Mouse (Mus musculus) midbrain, embryonic 16.5 days (tissue): ENCODE measurements around the gene Ogfod2. TPM values are rescaled to one million over a fixed set of nuclear protein-coding genes. Genes with fewer than 3 reads are reported as not detected.
A peak's percentile ranks its signal among the peaks of the same experiment; 100 is the strongest.

Experiments
- ATAC-seq: fragments of 200-750 bp; cut with Nextera tagmentation; 2 replicates; pipeline ENCODE4 v1.8.0; 2017; ENCODE audit warnings: moderate TSS enrichment
- H3K27ac ChIP-seq: fragments of 300-500 bp; sonication (generic); 2 replicates; pipeline ENCODE4 v1.5.1; 2014; ENCODE audit warnings: mild to moderate bottlenecking, low read length, mixed read lengths
- H3K27me3 ChIP-seq: fragments of 300-500 bp; sonication (generic); 2 replicates; pipeline ENCODE4 v1.6.1; 2014; ENCODE audit warnings: low read depth, low read length, mixed read lengths; ENCODE audit not compliant: control insufficient read depth, insufficient read depth
- H3K36me3 ChIP-seq: fragments of 300-500 bp; sonication (generic); 2 replicates; pipeline ENCODE4 v1.6.1; 2014; ENCODE audit warnings: mild to moderate bottlenecking, low read length, moderate library complexity, mixed read lengths; ENCODE audit not compliant: control insufficient read depth, insufficient read depth
- H3K4me1 ChIP-seq: fragments of 300-500 bp; sonication (generic); 2 replicates; pipeline ENCODE4 v1.6.1; 2014; ENCODE audit warnings: mild to moderate bottlenecking, low read length, mixed read lengths; ENCODE audit not compliant: control insufficient read depth, insufficient read depth
- H3K4me2 ChIP-seq: fragments of 300-500 bp; sonication (generic); 2 replicates; pipeline ENCODE4 v1.6.1; 2014; ENCODE audit warnings: mild to moderate bottlenecking, low read length, mixed read lengths
- H3K4me3 ChIP-seq: fragments of 300-500 bp; sonication (generic); 2 replicates; pipeline ENCODE4 v1.5.1; 2014; ENCODE audit warnings: low read depth, mild to moderate bottlenecking, low read length, moderate library complexity, mixed read lengths
- H3K9ac ChIP-seq: fragments of 300-500 bp; sonication (generic); 2 replicates; pipeline ENCODE4 v1.6.1; 2014; ENCODE audit warnings: low read depth, low read length, mixed read lengths
- H3K9me3 ChIP-seq: fragments of 300-500 bp; sonication (generic); replicated peaks from 2 replicates; pipeline ENCODE4 v1.6.1; 2014; ENCODE audit warnings: mild to moderate bottlenecking, low read length, mixed read lengths; ENCODE audit not compliant: control insufficient read depth, poor library complexity, severe bottlenecking
- WGBS: fragments of 180-500 bp; shearing (Covaris S2); extraction: QIAGEN DNeasy Blood & Tissue Kit; methylation state at CpG from one replicate; pipeline ENCODE4 v1.1.7; 2014; 5-methylcytosine and 5-hydroxymethylcytosine counted together
- polyA plus RNA-seq: library from polyadenylated mRNA; unstranded; fragments of >200 nt; fragmentation: Nextera tagmentation; extraction: Ambion mirVana; gene quantifications from 2 replicates; pipeline ENCODE4 v1.2.1, GENCODE M21; 2015

Ogfod2 gene
- polyA plus RNA-seq, 1 experiment from 2014 or later: 43.7 TPM

DNA sequence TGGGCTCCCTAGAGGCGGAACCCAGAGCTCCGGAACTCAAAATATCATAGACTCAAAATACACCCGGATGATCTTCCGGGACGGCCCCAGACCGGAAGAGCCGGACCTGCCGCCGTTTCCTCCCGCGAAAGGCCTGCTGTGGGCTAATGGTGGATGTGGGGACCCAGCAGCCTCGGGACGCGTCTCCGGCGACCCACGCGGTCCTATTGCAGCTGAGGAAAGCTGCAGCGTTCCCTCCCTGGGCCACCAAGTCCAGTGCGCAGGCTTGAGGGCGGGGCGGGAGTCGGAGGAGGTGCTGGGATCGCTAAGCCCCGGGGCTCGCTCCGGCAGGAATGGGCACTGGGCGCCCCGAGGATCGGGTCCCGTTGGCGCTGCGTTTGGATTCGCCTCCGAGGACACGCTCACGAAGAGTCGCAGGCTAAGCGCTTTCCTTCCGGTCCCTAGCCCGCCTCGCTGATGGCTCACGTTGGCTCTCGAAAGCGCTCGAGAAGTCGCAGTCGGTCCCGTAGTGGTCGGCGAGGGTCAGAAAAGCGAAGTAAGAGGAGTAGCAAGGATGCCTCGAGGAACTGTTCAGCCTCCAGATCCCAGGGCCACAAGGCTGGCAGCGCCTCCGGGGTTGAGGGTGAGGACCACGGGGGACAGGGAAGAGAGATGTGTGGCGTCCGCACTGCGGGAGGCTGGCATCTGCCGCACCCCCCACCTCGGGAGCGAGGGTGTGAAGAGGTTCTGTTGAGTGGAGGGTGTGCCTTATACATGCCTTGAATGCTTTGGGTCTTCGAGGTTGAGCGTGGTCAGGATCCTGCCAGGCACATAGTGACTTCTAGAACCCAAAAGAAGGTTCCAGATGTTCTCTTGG is 4.1 kb downstream of the Ogfod2 start, which contains the start of gene Arl6ip4:
TSS of gene Arl6ip4 (plus strand) at position 100 of the 856 bp plus-strand sequence.
- Histone ChIP-seq H3K4me2 (peak within 1 kb of the TSS; percentile 98), H3K9me3 (no peaks in the 10 kb centered on the region), H3K4me3 (peak within 1 kb of the TSS; percentile 89), H3K4me1 (peaks cover 29% of the 10 kb centered on the region), H3K27me3 (no peaks in the 10 kb centered on the region), H3K27ac (peak within 1 kb of the TSS; percentile 83), H3K36me3 (peaks cover 21% of the 10 kb centered on the region), H3K9ac (peak within 1 kb of the TSS; percentile 95)
- peak; percentile 20 for ATAC-seq
- 2% methylated on average over 64 of the region's 64 CpGs for WGBS

DNA sequence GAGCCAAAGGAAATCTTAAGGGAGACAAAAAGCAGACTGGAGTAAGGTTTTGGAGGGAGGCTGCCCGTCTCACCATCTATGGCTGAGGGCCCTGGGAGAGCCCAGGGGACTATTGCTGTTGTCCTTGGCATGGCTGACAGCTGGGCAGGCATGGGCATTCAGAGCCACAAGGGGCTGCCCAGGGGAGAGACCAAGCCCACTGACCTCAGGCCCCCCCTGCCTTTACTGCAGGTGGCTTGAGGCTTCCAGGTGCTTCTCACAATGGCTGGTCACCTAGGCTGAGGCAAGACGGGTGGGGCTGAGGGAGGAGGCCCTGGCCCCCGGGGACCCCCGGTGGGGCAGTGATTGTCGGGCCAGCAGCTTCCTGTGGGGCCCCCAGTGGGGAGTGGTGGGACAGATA is 7.1 kb downstream of the Ogfod2 start:
- Histone ChIP-seq H3K4me1 (peaks cover 17% of the 10 kb centered on the region), H3K4me2 (no peak overlapping the region), H3K27ac (no peak overlapping the region), H3K4me3 (no peak overlapping the region), H3K36me3 (peaks cover 29% of the 10 kb centered on the region), H3K9ac (no peak overlapping the region), H3K9me3 (no peaks in the 10 kb centered on the region), H3K27me3 (no peaks in the 10 kb centered on the region)
- WGBS: 83% methylated on average over 5 of the region's 5 CpGs
- no peak for ATAC-seq

DNA sequence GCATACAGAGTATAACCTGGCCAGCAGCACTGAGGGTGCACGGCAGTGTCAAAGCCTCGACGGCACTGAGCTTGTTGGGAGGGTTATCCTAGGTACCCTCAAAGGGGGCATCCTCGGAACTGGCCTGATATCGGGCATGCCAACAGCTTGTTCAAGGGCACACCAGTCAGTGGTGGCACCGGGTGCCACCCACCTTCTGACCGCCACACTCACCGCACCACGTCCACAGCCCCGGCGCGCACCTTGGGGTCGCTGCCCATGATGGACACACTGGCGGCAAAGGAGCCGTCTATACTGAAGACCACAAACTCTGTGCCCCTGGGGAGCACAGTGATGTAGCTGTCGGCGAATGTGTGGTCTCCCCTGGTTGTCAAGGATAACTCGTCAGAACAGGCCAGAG is 10.3 kb downstream of the Ogfod2 start:
- H3K4me1 ChIP-seq: 0 out of 2 replicates have a peak, but pooled peaks cover 3% of the 10 kb centered on the region
- ATAC-seq: no peak
- H3K4me2 ChIP-seq: no peak overlapping the region
- H3K9me3 ChIP-seq: no peaks in the 10 kb centered on the region
- no peak overlapping the region for H3K27ac ChIP-seq
- no peak overlapping the region for H3K4me3 ChIP-seq
- no peaks in the 10 kb centered on the region for H3K27me3 ChIP-seq
- H3K36me3 ChIP-seq: peaks cover 39% of the 10 kb centered on the region
- 92% methylated on average over 18 of the region's 18 CpGs for WGBS
- no peak overlapping the region for H3K9ac ChIP-seq

DNA sequence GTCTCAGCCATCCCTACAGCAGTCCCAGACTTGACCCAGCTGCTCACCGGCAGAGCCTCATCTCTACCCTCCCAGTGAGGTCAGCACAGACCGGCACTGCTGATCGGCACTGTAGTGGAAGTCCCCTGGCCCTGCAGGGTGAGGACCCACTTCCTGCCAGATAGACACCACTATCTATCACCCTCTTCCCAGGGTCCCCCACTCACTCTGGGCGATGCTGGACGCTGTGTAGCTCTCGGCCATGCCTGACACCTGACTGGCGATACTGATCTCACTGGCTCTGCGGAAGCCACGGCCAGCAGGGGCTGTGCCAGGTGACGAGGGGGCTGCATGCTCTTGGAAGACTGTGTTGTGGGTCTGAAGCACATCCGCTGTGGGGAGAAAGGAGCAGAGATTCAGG is 13.0 kb downstream of the Ogfod2 start:
- Histone ChIP-seq H3K4me1 (no peaks in the 10 kb centered on the region), H3K4me2 (no peak overlapping the region), H3K27ac (no peak overlapping the region), H3K27me3 (no peaks in the 10 kb centered on the region), H3K9me3 (no peaks in the 10 kb centered on the region), H3K9ac (no peak overlapping the region), H3K4me3 (no peak overlapping the region), H3K36me3 (peaks cover 42% of the 10 kb centered on the region)
- WGBS: 93% methylated on average over 11 of the region's 11 CpGs
- no peak for ATAC-seq

DNA sequence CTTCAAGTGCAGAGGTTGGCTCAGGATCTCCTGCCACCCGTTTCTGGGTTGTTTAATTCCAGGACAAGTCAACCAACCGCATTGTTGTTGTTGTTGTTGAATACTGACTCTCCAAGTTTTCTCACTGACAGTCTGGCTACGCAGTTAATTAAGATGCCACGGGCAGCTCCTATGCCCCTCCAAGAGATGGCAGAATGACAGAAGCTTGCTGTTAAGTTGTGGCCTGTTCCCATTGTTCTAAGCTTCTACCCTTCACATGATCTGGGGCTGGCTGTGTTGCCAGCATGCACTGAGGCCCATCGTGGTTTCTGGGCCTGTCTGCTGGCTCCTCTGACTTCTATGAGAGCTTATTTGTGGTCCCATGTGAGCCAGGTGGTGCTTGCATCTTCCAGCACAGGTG is 22.2 kb downstream of the Ogfod2 start:
- Histone ChIP-seq H3K36me3 (peaks cover 26% of the 10 kb centered on the region), H3K27me3 (no peaks in the 10 kb centered on the region), H3K4me2 (no peak overlapping the region), H3K27ac (no peak overlapping the region), H3K9me3 (no peaks in the 10 kb centered on the region), H3K4me1 (no peaks in the 10 kb centered on the region), H3K9ac (no peak overlapping the region), H3K4me3 (no peak overlapping the region)
- 89% methylated on average over 5 of the region's 5 CpGs for WGBS
- ATAC-seq: no peak

GRCm38 (mm10) chr5:124138066-124138465 is 26.0 kb downstream of the Ogfod2 start:
- Histone ChIP-seq H3K9me3 (no peaks in the 10 kb centered on the region), H3K9ac (no peak overlapping the region), H3K4me1 (no peaks in the 10 kb centered on the region), H3K27ac (no peak overlapping the region), H3K4me3 (no peak overlapping the region), H3K4me2 (no peak overlapping the region), H3K36me3 (peaks cover 22% of the 10 kb centered on the region), H3K27me3 (no peaks in the 10 kb centered on the region)
- ATAC-seq: no peak
- 80% methylated on average over 7 of the region's 7 CpGs for WGBS

GRCm38 (mm10) chr5:124149028-124149427 is 36.9 kb downstream of the Ogfod2 start:
- H3K4me2 ChIP-seq: no peak overlapping the region
- peaks cover 6% of the 10 kb centered on the region for H3K36me3 ChIP-seq
- no peaks in the 10 kb centered on the region for H3K4me1 ChIP-seq
- ATAC-seq: no peak
- H3K4me3 ChIP-seq: no peak overlapping the region
- H3K27ac ChIP-seq: no peak overlapping the region
- H3K9me3 ChIP-seq: no peaks in the 10 kb centered on the region
- no peaks in the 10 kb centered on the region for H3K27me3 ChIP-seq
- 81% methylated on average over 5 of the region's 5 CpGs for WGBS
- no peak overlapping the region for H3K9ac ChIP-seq

DNA sequence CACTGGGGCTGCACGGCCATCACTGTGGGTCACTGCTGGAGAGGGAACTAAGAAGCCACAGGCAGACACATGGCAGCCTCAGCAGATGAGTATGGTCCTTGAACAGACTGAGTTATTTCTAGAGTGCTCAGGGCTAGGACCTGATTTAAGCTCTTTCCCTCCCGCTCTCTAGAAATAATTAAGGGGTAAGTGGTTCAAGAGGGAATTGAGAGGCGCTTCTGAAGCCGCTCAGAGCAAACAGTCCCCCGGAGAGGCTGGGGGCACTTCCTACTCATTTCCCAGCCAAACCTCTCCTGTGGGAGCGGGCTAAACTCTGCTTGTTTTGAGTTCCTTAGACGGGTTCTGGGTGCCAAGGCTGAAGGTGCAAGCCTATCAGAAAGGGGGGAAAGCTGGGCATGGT is 38.8 kb downstream of the Ogfod2 start:
- no peak overlapping the region for H3K27ac ChIP-seq
- no peak for ATAC-seq
- no peak overlapping the region for H3K4me3 ChIP-seq

DNA sequence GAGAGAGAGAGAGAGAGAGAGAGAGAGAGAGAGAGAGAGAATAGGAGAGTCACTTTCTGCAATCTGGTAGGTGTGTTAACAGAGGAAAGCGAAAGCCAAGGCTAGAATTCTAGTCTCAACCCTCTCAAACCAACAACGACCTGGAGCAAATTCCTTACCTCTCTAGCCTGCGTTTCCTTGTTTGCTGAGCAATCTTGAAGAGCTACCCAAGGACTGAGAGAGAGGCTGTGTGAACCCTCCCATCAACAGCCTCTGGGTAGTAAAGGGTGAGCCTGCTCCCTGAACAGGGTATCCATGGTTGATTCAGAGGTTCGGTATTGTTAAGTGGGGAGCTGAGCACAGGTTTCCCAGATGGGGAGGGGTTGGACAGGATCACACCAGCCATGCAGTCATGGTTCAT is 40.6 kb downstream of the Ogfod2 start:
- ATAC-seq: no peak
- Histone ChIP-seq H3K9me3 (no peaks in the 10 kb centered on the region), H3K27ac (no peak overlapping the region), H3K9ac (no peak overlapping the region), H3K4me2 (no peak overlapping the region), H3K27me3 (no peaks in the 10 kb centered on the region), H3K4me1 (no peaks in the 10 kb centered on the region), H3K4me3 (no peak overlapping the region), H3K36me3 (peaks cover 6% of the 10 kb centered on the region)
- 92% methylated on average over 4 of the region's 4 CpGs for WGBS

More for the DNA sequence above, 38.8 kb downstream of the Ogfod2 start:
- Histone ChIP-seq H3K36me3 (peaks cover 6% of the 10 kb centered on the region), H3K4me2 (no peak overlapping the region), H3K27me3 (no peaks in the 10 kb centered on the region), H3K9ac (no peak overlapping the region), H3K4me1 (no peaks in the 10 kb centered on the region), H3K9me3 (no peaks in the 10 kb centered on the region)
- WGBS: 87% methylated on average over 7 of the region's 7 CpGs
